Mouse (Mus musculus): ENCODE data around the gene AI467606. TPM values are rescaled to one million over a fixed set of nuclear protein-coding genes. Genes with fewer than 3 reads are reported as not detected.

Gene AI467606
- total and polyA plus RNA-seq, 2 experiments from 2014 or later, result 1.3 to 1.4 TPM

GRCm38 (mm10) chr7:127088083-127088482 lies 3.1 kb upstream of the AI467606 start:
- Histone ChIP-seq H3K27me3 (ENCODE audit: insufficient read depth, low read length) (no peaks in the 10 kb centered on the region), H3K4me2 (ENCODE audit: low read depth) (no peak overlapping the region), H3K9ac (no peak overlapping the region), H3K27ac (ENCODE audit: low read depth, low read length) (no peak overlapping the region), H3K4me1 (ENCODE audit: insufficient read depth) (no peaks in the 10 kb centered on the region), H3K9me3 (ENCODE audit: low read length) (no peaks in the 10 kb centered on the region), H3K4me3 (ENCODE audit: low read depth, low read length) (no peak overlapping the region), H3K36me3 (ENCODE audit: insufficient read depth) (no peaks in the 10 kb centered on the region)
- no peak for TF ChIP-seq CTCF (IDR thresholded peaks at IDR 0.05; ENCODE audit: low read depth)
- DNase-seq (no peak), ATAC-seq (no peak)
- WGBS, result 87% methylated on average over 3 of the region's 3 CpGs

- Histone ChIP-seq H3K9ac (no peak overlapping the region), H3K27me3 (ENCODE audit: insufficient read depth, low read length) (no peaks in the 10 kb centered on the region), H3K4me2 (ENCODE audit: low read depth) (peak overlapping the region; percentile 35), H3K4me1 (ENCODE audit: insufficient read depth) (no peaks in the 10 kb centered on the region), H3K9me3 (ENCODE audit: low read length) (no peaks in the 10 kb centered on the region), H3K36me3 (ENCODE audit: insufficient read depth) (no peaks in the 10 kb centered on the region), H3K4me3 (ENCODE audit: low read depth, low read length) (no peak overlapping the region), H3K27ac (ENCODE audit: low read depth, low read length) (no peak overlapping the region)
- DNase-seq (no peak), ATAC-seq (no peak)
- TF ChIP-seq CTCF (IDR thresholded peaks at IDR 0.05; ENCODE audit: low read depth), result no peak
- 23% methylated on average over 27 of the region's 27 CpGs for WGBS
Observed at GRCm38 (mm10) chr7:127088901-127089845, 2.0 kb upstream of the AI467606 start.

- H3K4me1 ChIP-seq (ENCODE audit: insufficient read depth), result no peaks in the 10 kb centered on the region
- H3K4me3 ChIP-seq (ENCODE audit: low read depth, low read length), result no peak overlapping the region
- H3K36me3 ChIP-seq (ENCODE audit: insufficient read depth), result no peaks in the 10 kb centered on the region
- TF ChIP-seq CTCF (IDR thresholded peaks at IDR 0.05; ENCODE audit: low read depth), result no peak
- no peak overlapping the region for H3K9ac ChIP-seq
- WGBS, result 82% methylated on average over 20 of the region's 20 CpGs
- ATAC-seq, result no peak
- no peaks in the 10 kb centered on the region for H3K9me3 ChIP-seq (ENCODE audit: low read length)
- no peak for DNase-seq
- no peak overlapping the region for H3K4me2 ChIP-seq (ENCODE audit: low read depth)
- no peaks in the 10 kb centered on the region for H3K27me3 ChIP-seq (ENCODE audit: insufficient read depth, low read length)
- no peak overlapping the region for H3K27ac ChIP-seq (ENCODE audit: low read depth, low read length)
Observed at GRCm38 (mm10) chr7:127090154-127091113, 725 bp upstream of the AI467606 start.

DNA sequence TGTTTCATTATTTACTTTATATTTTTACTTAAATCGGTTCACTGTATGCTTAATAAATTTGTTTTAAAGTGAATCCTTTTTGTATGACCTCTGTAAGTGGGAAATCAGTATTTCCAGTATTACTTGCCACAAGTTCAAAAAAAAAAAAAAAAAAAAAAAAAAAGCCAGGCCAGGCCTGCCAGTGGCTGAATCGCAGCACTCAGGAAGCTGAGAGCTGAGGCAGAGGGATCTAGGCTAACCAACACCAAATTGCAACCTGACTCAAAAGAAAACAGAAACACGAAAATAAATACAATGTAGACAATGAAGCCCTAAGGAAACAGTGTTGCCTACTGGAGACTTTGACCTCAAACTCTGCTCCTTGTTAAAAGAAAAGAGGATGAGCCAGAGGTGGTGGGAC lies 2.8 kb downstream of the AI467606 start:
- Histone ChIP-seq H3K27me3 (ENCODE audit: insufficient read depth, low read length) (no peaks in the 10 kb centered on the region), H3K4me2 (ENCODE audit: low read depth) (no peak overlapping the region), H3K9ac (no peak overlapping the region), H3K4me1 (ENCODE audit: insufficient read depth) (no peaks in the 10 kb centered on the region), H3K4me3 (ENCODE audit: low read depth, low read length) (no peak overlapping the region), H3K9me3 (ENCODE audit: low read length) (no peaks in the 10 kb centered on the region), H3K36me3 (ENCODE audit: insufficient read depth) (no peaks in the 10 kb centered on the region), H3K27ac (ENCODE audit: low read depth, low read length) (no peak overlapping the region)
- WGBS, result 83% methylated on average over 3 of the region's 3 CpGs
- DNase-seq (no peak), ATAC-seq (no peak)
- no peak for TF ChIP-seq CTCF (IDR thresholded peaks at IDR 0.05; ENCODE audit: low read depth)

DNA sequence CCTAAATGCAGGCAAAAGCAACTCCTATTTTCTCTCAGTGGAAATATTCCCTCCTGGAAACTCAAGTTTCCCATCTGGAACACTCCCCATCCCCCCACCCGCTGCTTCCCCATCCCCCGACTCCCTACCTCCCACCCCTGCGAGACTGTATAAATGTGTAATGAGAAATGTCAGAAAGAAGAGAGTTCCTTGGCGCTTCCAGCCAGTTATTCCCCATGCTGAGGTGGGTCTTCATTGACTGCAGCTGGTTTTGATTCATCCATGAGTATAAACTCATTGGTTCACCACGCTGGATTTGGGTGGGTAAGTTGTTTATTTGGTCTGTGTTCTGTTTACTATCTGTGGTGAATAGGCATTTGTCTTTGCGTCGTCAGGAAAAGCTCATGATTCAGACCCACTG lies 5.3 kb downstream of the AI467606 start:
- H3K36me3 ChIP-seq (ENCODE audit: insufficient read depth), result no peaks in the 10 kb centered on the region
- H3K27ac ChIP-seq (ENCODE audit: low read depth, low read length), result no peak overlapping the region
- no peak for DNase-seq
- H3K4me3 ChIP-seq (ENCODE audit: low read depth, low read length), result no peak overlapping the region
- TF ChIP-seq CTCF (IDR thresholded peaks at IDR 0.05; ENCODE audit: low read depth), result no peak
- no peak for ATAC-seq
- 76% methylated on average over 7 of the region's 7 CpGs for WGBS
- H3K4me1 ChIP-seq (ENCODE audit: insufficient read depth), result no peaks in the 10 kb centered on the region
- H3K9ac ChIP-seq, result no peak overlapping the region
- no peak overlapping the region for H3K4me2 ChIP-seq (ENCODE audit: low read depth)
- no peaks in the 10 kb centered on the region for H3K27me3 ChIP-seq (ENCODE audit: insufficient read depth, low read length)
- H3K9me3 ChIP-seq (ENCODE audit: low read length), result no peaks in the 10 kb centered on the region

DNA sequence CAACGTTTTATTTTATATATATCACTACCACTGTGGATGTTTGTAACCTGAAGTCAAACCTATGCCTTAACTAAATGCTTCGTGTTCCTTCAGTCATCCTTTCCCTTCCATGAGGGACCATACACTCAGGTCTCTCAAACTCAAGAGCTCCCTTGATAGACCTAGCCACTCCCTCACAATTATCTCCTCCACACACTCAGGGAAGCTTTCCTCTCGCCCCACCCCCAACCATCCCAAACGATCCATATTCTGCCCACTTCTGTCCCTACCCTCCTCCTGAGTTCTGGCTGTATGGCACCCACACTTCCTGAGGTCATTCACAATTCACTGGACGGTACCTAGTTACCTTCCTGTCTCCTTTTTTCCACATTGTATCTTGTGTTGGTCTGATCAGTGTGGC lies 7.4 kb downstream of the AI467606 start:
- no peak for ATAC-seq
- Histone ChIP-seq H3K36me3 (ENCODE audit: insufficient read depth) (no peaks in the 10 kb centered on the region), H3K27ac (ENCODE audit: low read depth, low read length) (no peak overlapping the region), H3K9ac (no peak overlapping the region), H3K9me3 (ENCODE audit: low read length) (no peaks in the 10 kb centered on the region), H3K27me3 (ENCODE audit: insufficient read depth, low read length) (no peaks in the 10 kb centered on the region), H3K4me1 (ENCODE audit: insufficient read depth) (no peaks in the 10 kb centered on the region), H3K4me2 (ENCODE audit: low read depth) (no peak overlapping the region), H3K4me3 (ENCODE audit: low read depth, low read length) (no peak overlapping the region)
- TF ChIP-seq CTCF (IDR thresholded peaks at IDR 0.05; ENCODE audit: low read depth), result no peak
- 84% methylated on average over 5 of the region's 5 CpGs for WGBS
- no peak for DNase-seq

All from forebrain, postnatal 0 days (tissue).